Mouse (Mus musculus): ENCODE measurements around the gene Bend5.

GRCm38 (mm10) chr4:111473014-111473413, 58.2 kb downstream of the Bend5 start:
- TF ChIP-seq CTCF (conservative IDR thresholded peaks at IDR 0.05 in 1 of 2, IDR thresholded peaks at IDR 0.05 in 1 of 2; ENCODE audit: low read depth in 2 of 2, low read length in 2 of 2) (no peak), TBP (conservative IDR thresholded peaks at IDR 0.05; ENCODE audit: low read depth, low read length) (no peak), MAZ (IDR thresholded peaks at IDR 0.05; ENCODE audit: low read depth, low read length) (no peak), E2F4 (IDR thresholded peaks at IDR 0.05; ENCODE audit: insufficient replicate concordance, low read depth, low read length) (no peak), POLR2A (IDR thresholded peaks at IDR 0.05; ENCODE audit: low read depth, low read length) (no peak), GABPA (IDR thresholded peaks at IDR 0.05; ENCODE audit: insufficient replicate concordance, low read depth, low read length) (no peak), ETS1 (conservative IDR thresholded peaks at IDR 0.05; ENCODE audit: low read depth, low read length) (no peak), RCOR1 (conservative IDR thresholded peaks at IDR 0.05; ENCODE audit: low read depth, low read length) (no peak), NRF1 (IDR thresholded peaks at IDR 0.05; ENCODE audit: low read depth, low read length) (no peak), RAD21 (IDR thresholded peaks at IDR 0.05; ENCODE audit: low read depth, low read length) (no peak), ZNF384 (IDR thresholded peaks at IDR 0.05; ENCODE audit: low read depth, low read length) (no peak), KAT2A (IDR thresholded peaks at IDR 0.05; ENCODE audit: insufficient replicate concordance, low read length) (no peak), TCF12 (IDR thresholded peaks at IDR 0.05; ENCODE audit: low read depth, low read length) (no peak), EP300 (IDR thresholded peaks at IDR 0.05; ENCODE audit: low read length) (no peak)

Data from CH12.LX (cell line).